Mouse (Mus musculus): ENCODE measurements around the gene Chrna3.

Chrna3 gene

DNA sequence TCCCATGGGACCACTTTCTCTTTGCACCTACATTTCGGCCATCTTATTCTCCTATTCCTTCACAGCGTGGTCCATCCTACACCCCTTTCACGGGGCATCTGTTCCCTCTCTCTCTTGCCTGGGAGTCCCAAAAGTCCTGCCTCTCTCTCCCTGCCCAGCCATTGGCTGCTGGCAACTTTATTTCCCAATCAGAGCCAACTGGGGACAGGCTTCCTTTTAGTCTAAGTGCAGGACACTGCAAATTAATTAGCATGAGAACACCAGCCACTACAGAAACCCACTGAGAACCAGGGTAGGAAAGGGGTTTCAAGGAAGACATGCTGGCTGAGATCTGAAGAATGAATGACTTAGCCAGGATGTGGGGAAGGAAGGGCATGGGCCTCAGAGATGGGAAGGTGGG lies 32.0 kb downstream of the Chrna3 start:
- no peak for DNase-seq

DNA sequence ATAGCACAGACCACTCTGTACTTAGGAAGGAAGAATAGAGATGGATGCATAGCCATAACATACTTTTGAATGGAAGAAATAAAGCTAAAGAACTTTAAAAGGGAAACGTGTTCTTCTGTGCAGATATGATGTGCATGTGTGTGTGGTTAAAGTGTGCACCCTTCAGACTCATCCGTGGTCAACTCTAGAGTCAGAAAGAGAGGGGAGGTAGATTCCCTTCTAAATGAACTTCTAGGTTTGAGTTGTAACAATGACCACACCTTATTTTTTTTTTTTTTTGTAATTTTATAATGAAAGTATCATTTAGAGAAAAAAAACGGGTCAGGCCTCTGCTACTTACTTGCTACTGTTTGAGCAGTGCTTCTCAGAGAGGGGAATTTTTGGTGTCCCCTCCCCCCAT lies 36.0 kb downstream of the Chrna3 start:
- no peak for DNase-seq

DNA sequence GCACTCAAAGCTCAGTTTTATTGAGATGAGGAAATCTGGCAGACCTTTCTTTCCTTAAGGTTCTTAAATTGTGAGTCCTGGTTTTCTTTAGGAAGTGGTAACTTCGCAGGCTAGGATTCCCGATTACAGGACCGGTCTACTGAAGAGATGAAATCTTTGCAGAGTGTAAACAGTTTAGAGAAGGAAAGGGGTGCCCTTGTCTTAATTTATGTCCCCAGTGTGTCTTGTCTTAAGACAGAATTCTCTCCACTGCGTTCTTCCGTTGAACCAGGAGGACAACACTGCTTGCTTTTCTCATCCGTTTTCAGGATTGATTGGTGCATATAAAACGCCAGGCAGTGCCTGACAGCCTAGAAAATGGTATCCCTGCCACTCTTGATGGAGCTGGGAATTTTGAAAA lies 44.0 kb downstream of the Chrna3 start:
- no peak for DNase-seq

DNA sequence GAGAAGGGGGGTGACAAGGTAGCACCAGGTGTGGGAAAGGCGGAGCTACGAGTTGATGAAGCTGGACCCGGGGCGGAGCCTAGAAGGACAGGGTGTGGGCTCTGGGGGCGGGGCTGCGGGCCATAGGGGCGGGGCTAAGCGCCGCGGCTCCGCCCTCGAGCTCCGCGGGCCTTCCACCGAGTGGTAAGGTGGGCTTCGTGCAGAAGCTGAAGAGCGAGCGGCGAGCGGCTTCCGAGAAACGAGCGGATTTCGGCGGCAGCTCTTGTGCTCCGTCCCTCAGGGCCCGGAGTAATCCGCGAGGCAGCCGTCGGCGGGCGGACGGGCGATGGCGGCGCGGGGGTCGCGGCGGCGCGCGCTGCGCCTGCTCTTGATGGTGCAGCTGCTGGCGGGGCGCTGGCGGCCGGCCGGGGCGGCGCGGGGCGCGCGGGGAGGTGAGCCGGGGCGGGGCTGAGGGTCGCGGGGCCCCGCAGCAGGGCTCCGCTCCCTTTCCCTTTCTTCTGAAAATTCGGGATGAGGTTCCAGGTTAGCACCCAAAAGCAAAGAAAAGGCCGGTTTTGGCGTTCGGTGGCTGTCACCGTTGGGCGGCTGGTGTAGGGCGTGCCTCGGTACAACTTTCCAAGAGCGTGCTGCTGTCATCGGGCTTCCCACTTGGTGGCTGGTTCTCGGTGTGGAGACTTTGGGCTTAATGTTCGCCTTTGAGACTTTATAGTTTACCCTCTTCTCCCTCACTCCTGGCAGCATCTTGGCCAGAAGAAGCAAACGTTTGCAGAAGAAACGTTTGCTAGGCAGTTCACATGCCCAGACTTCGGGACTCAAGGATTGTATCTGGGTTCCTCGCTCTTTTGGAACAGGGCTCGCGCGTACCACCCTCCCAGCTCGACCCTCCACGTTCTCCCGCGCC lies 44.8 kb downstream of the Chrna3 start:
- DNase-seq, result peak; percentile 19 to 40

DNA sequence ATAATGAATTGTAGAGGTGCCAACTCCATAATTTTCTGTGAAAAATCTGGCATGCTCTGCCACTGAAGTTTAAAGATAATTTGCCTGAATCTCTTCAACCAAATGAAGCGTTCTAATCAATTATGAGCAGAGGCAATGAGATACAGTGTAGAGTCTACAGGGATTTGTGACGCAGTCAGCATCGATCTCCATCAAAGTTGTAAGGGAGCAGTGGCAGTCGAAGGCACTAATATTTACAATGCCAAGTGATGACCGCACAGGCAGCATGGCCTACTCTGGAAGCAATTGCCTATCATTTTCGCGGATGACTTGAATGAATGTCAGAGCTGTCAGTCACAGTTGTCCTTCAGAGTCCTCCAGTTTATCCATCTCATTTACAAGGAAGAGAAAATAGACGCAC lies 45.7 kb downstream of the Chrna3 start, which contains the start of gene Chrna5:
Chrna5 (plus strand) TSS at position 207 of the 400 bp plus-strand sequence.
- DNase-seq, result no peak

DNA sequence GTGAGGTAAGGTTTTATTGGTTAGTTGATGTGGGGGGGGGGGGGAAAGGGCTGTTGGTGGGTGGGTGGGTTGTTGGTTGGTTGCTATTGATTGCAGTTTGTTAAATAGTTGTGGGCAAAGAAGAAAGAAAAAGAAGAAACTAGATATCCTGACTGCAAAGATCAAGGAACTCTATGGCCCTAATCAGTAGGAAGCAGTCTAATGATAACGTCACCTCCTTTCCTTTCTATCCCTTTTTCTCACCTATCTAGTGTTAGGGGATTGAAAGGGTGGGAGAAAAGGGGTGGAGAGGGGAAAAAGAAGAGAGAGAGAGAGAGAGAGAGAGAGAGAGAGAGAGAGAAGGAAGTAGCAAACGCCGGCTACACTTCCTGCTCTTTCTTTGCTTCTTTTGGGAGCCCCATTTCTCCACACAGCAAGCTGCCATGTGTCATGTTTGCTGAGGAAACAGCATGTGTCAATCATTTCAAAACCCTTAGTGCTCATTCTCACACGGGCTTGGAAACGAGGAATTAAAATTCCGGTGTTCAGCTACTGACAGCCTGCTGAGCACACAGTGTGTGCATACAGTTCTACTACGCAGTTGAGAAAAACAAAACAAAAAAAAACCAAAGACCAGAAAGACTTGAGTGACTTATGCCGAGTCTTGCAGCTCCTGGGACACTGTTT lies 56.3 kb downstream of the Chrna3 start:
- DNase-seq, result no peak

DNA sequence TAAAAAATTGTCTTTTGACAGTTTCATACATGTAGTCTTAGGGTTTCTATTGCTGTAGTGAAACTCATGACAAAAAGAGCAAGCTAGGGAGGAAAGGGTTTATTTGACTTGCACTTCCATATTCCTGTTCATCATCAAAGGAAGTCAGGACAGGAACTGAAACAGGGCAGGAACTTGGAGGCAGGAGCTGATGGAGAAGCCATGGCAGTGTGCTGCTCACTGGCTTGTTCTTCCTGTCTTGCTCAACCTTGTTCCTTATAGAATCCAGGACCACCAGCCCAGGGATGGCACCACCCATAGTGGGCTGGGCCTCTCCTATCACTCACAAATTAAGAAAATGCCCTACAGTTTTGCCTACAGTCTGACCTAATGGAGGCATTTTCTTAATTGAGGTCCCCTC lies 62.7 kb downstream of the Chrna3 start:
- DNase-seq, result no peak

DNA sequence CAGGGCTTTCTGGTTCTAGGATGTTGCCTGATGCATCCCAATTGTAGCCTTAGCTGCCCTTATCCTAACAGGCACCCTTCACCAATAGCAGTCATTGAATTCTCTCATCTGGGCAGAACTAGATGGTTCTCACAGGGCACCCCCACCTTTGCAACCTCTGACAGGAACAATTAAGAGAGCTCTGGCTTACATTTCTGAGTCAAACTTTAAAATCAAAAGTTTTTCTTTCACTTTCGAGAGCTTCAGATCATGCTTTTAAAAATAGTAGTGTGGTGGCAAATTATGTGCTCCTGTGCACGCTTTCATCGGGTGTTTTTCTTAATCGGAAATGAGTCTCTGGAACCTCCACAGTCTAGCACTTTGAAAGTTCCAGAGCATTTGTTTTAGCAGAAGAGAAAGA lies 65.3 kb downstream of the Chrna3 start:
- DNase-seq, result no peak

Data from lung, postnatal 4 days (tissue).